Mouse (Mus musculus) right cerebral cortex, adult 18-20 months (tissue): ENCODE measurements at regions not wholly inside any gene's neighbourhood (a gene's known extent, or its start where the extent isn't known, plus 50 kb on each side); places are given as distances from the start of the nearest gene placed in this dataset.
"Not testable (repeated sequence)": the region's sequence is repeated elsewhere in the genome, so short reads cannot be mapped to it uniquely, and the experiment has no call there.

Experiments used
- DNase-seq: peaks from one replicate; pipeline ENCODE4 v3.0.0; 2022; ENCODE audit warnings: mixed read lengths

GRCm38 (mm10) chr10:29044781-29045180 lies 58.7 kb upstream of the 2310057J18Rik start:
- DNase-seq, result not testable (repeated sequence)

- DNase-seq, result peak; percentile 51
Measured at GRCm38 (mm10) chr10:29087823-29088222, 55.8 kb upstream of the Soga3 start.
